Mouse (Mus musculus) frontal cortex, postnatal 14 days (tissue): ENCODE results near the gene Nars2.

Experiments
- DNase-seq, 2 experiments: peaks; one replicate each; pipeline ENCODE4 v3.0.0; 2022; ENCODE audit warnings: low spot score in 2 of 2

Nars2 gene

DNA sequence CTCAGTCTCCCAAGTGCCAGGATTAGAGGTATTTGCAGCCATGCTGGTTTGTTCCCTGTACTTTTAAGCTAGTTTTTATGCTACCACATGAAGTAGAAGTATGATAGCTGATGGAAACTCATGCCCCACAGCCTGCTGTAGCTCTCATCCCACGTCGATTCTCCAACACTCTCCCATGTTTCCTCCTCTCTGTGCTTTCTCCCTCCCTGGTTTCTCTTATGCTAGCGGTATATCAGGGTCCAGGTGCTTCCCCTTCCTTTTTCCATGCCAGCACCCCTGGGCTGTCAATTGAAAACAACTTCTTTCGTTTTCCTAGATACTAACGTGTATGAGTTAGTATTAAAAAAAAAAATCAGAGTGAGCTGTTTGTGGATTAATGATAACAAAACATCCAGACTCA is 120.8 kb downstream of the Nars2 start:
- DNase-seq: no peak

DNA sequence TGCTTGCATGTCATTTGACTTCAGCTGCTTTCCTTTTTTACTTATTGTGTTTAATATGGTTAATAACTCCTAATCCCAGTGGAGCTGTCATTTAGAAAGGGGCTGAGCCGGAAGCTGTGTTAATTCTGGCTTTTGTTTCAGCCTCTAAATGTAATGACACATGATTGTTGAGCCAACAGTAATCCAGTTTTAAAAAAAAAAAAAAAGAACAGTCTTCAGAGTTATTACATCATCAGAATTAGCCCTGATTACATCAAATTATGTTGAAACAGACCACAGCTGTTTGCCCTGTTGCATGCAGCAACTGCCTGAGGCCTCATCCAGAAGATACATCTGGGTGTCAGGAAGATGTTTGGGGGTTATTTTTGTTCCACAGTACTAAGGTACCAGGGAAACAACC is 123.7 kb downstream of the Nars2 start:
- no peak for DNase-seq

GRCm38 (mm10) chr7:97076977-97077376 is 125.7 kb downstream of the Nars2 start:
- DNase-seq: no peak

- no peak for DNase-seq
Measured at GRCm38 (mm10) chr7:97078685-97079084, 127.4 kb downstream of the Nars2 start.

DNA sequence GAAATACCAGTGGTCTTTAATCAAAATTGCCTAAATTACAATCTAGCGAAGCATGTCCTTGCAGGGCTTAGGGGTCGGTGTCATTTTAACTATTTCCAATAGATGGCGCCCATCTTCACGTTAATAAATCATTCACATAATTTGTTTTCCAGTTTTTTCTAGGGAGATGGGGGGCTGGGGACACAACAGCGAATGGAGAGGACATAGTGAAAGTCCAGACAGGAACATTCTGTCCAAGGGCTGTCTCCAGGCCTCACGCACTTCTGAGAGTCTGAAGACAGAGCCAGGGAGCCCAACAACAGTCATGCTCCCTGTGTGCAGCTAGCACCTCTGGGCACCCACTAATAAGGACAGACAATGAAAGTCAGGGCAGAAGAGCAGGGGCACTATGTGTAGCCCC is 127.8 kb downstream of the Nars2 start:
- DNase-seq: peak in 1 of 2 experiments; percentile 12

DNA sequence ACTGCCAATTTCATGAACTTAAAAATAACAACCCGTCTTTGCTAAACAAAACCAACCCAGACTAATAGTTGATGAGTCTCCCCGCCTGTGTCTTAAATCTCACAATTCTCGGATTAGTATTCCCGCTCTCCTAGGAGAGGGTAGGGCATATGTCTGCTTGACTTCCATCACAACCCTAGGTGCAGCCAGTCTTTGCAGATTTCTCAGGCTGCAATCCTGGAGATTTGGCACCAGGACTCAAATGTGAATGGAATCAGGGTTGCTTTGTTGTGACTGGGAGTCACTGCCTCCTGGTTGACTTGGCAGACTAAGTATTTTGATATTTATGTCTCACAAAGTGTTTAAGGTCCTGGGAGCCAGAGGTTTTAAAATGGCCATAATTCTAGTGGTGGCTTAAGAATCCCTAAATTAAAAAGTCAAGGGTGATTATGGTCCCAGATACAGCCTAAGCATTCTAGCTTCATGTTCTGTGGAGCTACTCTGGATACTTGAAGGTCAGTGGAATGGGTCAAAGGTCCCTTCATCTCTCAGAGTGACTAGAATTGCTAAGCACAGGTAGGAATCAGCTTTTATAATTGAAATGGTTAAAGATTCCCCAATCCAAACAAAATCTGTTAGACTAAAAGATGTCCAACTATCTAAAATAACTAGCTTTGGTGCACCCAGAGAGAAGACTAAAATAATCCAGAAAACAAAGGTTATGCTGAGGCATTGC is 128.5 kb downstream of the Nars2 start:
- no peak for DNase-seq

DNA sequence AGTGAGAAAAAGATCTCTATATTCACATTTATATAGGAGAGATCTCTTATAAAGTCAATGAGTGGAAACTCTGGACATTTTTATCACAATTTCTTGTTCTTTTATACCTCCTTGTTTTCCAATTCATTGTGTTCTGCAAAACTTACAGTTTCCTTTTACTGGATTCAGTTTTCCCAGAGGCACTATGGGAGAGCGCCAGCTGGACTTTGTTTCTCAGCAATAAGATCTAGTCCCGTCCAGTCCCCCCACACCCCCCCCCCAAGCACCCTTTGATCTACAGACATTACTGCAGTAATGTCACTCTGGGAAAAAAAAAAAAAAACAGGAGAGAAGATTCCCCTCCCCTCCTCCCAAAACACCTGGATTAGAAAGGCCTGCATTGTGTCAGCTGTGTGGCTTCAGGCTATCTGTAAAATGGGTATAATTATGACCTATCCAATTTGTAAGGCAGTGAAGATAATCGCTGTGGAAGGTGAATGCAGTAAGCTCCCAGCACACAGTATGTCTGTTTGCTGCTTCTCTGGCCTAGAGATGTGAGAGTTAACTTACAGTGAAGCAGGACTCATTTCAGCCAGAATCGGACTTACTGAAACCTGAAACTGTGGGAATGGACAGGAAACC is 129.4 kb downstream of the Nars2 start:
- DNase-seq: no peak

GRCm38 (mm10) chr7:97081242-97081958 is 130.1 kb downstream of the Nars2 start, which contains the start of gene Gab2:
Gene Gab2 (plus strand): TSS chr7:97081586.
- peak; percentile 45 to 46 for DNase-seq

- no peak for DNase-seq
Measured at GRCm38 (mm10) chr7:97081959-97082218, 130.6 kb downstream of the Nars2 start.

- DNase-seq: peak; percentile 21 to 36
Measured at GRCm38 (mm10) chr7:97082219-97083101, 131.2 kb downstream of the Nars2 start.

DNA sequence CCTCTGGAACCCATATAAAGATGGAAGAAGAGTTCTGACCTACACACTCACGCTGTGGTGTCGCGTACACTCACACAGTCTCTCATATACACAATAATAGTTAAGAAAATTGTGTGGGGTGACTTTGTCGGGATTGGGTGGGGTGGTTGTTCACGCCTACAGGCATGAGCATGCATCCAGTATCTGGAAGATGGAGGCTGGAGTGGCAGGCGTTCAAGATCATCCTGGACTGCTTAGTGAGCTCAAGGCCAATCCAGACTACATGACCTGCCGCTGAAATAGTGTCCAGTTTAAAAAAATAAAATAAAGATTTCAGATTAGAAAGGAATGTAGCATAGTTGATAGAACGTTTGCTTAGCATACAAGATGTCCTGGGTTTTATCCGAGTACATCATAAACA is 132.3 kb downstream of the Nars2 start:
- no peak for DNase-seq

DNA sequence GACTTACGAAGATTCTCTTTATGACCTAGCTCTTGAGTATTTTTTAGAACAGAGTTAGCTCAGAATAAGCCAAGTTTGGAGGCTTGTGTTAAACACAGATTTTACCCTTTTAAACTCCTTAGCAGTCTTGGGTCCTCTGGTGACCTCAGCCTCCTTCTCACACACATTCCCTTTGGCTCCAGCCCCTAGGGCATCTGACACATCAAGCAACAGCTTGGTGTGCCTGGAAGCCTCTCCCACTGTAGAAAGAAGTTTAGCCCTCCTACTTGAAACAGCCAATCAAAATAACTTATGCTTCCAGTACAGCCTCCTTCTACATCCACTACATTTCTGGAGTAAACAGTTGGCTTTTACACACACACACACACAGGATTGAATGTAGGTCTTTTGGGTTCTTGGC is 132.9 kb downstream of the Nars2 start:
- DNase-seq: no peak

DNA sequence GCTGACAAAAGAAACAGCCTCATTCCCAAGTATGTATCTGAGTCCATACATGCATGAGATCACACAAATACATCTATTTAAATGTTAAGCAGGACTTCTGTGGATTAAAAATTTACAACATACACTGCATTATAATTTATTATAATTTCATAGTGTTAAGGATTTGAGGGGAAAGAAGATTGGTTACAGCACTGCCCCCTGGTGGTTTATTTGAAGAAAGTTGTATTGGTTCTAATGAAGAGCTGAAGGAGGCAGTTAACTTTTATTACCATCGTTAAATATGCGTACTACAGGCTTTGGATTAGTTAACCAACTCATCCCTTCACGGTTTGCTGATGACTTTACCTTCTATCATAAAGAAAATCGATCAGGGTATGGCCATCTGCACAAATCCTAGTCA is 134.0 kb downstream of the Nars2 start:
- no peak for DNase-seq

GRCm38 (mm10) chr7:97094241-97094640 is 142.9 kb downstream of the Nars2 start:
- DNase-seq: no peak

- no peak for DNase-seq
Measured at GRCm38 (mm10) chr7:97108119-97108518, 156.8 kb downstream of the Nars2 start.
